Mouse (Mus musculus): Measurements from ENCODE around the gene Cd247.
"Not testable (repeated sequence)": the region's sequence is repeated elsewhere in the genome, so short reads cannot be mapped to it uniquely, and the experiment has no call there.

Gene Cd247

DNA sequence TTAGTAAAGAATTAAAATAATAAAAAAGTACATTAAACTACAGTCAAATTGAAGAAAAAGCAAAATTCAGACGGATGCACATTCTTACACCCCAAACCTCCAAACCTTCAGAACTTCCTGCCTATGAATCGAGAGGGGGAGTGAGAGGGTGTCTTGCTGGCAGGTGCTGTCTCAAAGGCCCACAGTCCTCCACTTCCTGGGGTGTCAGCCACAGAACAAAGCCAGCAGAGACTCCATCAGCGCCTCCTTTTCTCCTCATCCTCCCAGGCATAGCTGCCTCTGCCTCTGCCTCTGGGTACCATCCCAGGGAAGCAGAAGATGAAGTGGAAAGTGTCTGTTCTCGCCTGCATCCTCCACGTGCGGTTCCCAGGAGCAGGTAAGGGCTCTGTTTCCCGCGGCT, at the start of gene Cd247:
Gene Cd247 (plus strand): TSS at position 171 of the 400 bp plus-strand sequence.
- DNase-seq = no peak

DNA sequence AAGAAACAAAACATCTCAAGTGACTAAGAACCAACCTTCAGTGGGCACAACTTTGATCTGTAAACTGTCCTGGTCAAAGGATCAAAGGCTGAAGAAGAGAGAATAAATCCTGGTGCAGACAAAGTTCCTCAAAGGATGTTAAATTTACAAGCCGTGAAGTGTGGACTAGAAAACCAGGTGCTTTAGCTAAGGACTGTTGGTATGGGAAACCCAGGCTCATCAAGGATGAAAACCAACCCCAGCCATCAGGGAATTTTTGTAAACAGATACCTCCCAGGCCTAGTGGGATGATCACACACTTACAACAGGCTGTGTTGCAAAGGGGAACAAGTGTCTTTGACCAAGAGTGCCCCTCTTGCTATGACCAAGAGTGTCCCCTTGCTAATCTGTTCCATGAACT, 49.5 kb upstream of the Cd247 start:
- DNase-seq = no peak

DNA sequence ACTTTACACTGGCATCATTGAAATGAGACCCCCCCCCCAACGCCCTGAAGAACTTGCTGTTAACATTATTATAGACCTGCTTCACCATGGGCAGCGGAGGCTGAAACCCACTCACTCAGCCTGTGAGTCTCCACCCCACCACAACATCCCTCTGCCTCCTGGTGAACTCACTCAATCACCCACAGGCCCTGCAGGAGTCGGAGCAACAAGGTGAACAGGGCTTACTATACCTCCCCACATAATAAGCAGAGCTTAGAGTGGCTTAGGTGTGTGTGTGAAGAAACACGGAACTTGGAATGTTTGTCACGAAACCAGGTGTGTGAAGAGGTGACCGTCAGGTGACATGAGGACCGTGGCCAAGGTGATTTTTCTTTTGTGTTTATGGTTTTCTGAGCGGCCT, 46.5 kb upstream of the Cd247 start:
- no peak for DNase-seq

DNA sequence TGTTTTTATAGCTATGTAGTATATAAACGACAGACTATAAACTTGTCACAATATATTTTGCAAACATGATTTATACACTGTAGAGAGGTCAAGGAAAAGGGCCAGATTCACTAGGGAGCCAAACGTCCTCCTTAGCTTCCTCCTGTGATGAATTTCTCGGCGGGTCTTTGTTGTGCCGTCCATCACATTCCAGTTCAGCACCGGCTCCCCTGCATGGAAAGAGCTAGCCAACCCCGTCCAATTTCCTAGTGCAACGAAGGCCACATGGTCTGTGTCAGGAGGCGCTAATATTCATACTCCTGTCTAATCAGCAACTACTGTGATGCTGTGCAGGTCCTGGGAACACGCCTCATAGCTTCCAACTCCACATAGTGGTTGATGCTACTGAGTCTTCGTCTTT, 40.4 kb upstream of the Cd247 start:
- no peak for DNase-seq

DNA sequence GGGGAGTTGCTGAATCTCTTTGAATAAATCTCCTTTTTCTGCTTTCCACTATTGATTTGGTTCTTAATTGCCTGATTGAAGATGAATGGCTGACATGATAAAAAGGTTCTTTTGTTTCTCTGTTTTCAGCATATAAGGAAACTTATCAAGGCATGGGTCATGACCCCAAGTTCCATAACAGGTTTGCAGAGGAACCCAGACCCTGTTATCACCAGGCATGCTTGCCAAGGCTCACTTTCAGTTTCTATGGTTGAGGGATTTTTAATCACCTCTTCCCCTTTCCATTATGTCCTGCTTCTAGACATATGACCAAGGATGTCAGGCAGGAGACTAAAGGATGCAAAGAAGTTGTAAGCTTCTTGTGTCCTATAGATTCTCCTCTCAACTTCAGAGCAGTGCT, 37.3 kb upstream of the Cd247 start:
- no peak for DNase-seq

DNA sequence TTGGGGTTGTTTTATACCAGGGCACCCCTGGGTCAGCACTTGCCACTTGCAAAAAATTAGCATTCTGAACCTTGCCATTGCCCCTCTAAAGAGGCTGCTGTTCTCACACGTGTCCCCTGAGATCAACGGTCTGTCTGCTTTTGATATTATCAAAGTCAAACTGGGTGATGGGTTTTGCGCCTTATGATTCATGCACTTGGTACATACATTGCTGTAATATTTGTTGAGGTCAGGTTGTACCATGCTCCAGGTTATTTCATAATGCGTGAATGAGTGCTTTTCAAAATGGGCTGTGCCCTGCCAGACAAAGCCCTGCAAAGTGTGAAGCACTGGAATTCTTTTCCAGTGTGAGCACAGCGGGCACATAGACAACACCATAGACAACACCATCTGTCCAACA, 36.6 kb upstream of the Cd247 start:
- no peak for DNase-seq

DNA sequence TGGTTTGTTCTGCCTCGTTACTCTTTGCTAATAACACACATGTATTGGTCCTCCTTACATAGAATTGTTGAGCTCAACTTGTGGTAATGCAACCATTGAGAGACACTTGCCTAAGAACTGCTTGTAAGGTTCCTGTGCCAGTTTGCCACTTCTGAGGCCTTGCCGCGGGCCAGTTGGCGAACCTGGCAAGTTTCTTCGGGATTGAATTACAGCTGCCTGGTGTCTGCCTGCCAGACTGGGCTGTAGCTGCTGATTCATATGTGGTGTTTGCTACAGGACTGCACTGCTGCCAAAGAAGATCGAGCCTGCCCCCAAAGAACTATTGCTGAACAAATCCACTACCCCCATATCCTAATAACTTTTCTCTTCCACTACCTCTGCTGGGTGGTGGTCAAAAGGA, 34.3 kb upstream of the Cd247 start:
- DNase-seq = no peak

DNA sequence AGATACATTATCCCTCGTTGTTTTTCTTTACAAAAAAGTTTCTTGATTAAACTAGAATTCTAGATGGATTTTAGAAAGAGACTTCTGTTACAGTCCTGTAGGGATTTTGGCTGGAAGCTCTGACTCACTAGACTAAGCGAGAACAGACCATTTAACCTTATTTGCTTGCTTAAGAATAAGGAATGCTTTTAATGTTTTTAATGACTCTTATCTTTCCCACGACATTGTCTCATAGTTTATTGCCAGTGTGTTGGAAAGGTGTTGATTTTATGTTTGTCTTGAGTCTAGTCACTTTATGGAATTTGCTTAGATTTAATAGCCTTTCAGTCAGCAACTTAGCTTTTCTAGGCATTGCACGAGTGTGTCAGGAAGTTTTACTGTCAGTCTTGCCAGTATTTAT, 33.3 kb upstream of the Cd247 start:
- DNase-seq = no peak

DNA sequence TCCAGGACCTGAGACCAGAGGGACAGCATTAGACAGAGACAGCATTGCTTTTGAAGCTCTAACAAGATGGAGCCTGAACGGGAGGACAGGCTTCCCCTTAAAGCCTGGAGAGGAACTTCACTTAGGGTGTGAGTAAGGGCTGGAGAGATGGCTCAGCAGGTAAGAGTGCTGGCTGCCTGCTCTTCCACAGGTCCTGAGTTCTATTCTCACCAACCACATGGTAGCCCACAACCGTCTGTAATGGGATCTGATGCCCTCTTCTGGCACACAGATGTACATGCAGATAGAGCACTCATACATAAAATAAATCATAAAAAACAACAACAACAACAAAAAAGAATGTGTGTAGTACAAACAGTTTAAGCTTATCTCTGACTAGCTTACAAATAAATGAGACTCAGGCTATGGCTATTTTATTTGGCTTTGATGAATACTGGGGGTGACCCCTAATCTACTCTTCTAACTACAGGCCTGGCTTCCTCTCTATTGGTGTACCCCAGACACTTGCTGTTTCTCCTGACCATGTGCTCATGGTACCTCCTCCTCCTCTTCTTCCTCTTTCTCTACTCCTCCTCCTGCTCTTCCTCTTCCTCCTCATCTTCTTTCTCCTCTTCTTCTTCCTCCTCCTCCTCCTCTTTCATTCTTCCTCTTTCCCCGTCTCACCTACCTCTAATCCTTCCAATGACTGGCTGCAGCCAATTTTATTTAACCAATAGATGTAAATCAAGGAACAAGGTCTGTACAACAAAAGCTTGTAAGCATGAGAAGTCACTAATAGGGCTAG, 26.8 kb upstream of the Cd247 start:
- DNase-seq = no peak

DNA sequence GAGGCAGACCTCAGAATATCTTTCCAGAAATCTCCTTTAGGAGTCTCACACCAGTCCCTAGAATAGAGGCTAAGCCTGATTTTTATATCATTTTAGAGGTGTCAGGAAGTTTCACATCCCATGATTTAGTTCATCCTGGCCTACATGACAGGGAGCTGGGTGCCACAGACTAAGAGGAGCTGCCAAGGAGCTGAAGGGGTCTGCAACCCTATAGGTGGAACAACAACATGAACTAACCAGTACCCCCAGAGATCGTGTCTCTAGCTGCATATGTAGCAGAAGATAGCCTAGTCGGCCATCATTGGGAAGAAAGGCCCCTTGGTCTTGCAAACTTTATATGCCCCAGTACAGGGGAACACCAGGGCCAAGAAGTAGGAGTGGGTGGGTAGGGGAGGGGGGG, 26.0 kb upstream of the Cd247 start:
- DNase-seq = not testable (repeated sequence)

DNA sequence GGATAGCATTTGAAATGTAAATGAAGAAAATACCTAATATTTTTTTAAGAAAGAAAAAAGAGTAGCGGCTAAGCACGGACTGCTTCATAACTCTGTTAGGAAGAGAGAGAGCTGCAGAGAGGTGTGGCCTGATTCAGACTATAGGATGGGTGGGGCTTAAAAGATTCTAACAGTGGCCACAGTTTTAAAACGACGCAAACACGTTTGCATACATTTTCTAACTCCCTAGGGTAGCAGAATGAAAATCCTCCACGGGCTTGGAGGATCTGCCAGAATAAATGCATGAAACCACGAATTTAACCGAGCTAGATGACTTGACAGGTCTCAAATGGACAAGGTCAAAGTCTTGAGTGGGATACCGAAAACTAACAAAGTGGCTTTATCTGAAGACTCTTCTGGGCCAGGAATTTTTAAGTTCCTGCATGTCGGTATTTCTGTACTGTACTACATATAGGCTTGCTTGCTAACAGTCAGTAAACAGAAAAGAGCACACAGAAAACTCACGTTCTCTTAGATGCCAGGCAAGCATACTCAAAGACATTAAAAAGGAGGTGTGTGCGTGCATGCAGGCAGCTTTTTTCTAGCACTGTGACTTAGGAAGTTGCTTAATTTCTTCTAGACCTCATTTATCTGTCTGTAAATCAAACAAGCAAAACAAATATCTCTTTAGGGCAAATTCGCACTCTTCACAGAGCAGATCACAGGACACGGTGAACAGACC, 25.4 kb upstream of the Cd247 start:
- no peak for DNase-seq

DNA sequence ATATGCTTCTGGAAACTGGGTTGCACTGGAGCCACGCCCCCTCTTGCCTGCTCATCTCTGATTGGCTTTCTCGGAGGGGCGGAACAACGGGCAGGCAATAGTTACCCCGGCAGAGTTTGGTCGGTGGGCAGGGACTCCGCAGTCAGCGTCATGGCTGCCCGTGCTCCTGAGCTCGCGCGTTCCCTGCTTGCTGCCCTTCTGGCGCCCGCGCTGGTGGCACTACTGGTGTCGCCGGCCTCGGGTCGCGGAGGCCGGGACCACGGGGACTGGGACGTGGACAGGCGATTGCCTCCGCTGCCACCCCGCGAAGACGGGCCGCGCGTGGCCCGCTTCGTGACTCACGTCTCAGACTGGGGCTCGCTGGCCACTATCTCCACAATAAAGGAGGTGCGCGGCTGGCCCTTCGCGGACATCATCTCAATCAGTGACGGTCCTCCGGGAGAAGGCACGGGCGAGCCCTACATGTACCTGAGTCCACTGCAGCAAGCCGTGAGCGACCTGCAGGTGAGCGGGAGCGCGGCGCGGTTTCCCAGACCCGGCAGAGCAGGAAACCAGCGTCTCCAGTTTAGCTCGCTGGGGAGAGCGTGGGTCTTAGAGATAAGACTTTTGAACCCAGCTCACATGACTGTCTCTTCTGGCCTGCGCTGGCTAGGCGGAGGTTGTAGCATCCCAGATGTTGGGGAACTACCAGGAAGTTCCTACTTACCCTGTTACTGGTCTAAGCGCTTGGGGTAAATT, 24.7 kb upstream of the Cd247 start, which contains the start of gene Creg1:
Gene Creg1 (plus strand): TSS at position 112 of the 738 bp plus-strand sequence.
- peak; percentile 96 to 97 for DNase-seq

DNA sequence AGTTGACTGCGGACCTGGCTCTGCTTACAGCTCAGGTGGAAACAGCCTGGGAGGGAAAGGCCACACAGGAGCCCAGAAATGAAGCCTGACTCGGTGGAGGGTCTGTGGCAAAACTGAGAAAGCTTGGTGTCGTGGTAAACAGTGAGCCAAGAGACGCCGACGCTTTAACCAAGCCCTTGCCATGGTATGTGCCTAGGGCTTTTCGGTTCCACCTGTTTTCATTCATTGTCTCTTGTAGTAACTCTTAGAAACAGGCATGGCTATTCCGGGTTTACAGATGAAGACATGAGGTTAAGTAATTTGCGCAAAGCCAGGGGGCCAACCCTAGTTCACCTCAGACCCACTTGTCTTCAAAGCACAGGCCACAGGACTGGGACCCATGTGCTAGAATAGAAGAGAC, 23.9 kb upstream of the Cd247 start:
- no peak for DNase-seq

DNA sequence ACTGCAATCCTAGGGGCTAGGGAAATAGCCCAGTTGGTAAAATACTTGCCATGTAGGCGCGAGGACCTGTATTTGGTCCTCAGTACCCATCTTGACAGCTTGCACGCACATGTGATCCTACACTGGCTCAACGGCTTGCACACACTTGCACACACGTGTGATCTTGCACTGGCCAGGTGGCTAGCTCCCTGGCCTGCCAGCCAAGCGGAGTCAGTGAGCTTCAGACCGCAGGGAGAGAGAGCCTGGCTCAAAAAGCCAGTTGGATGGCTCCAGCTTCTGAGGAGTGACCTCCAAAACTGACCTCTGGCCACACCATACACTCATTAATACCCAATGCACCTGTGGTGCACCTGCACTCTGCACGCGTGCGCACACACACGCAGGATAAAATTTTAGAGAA, 23.4 kb upstream of the Cd247 start:
- DNase-seq = no peak

DNA sequence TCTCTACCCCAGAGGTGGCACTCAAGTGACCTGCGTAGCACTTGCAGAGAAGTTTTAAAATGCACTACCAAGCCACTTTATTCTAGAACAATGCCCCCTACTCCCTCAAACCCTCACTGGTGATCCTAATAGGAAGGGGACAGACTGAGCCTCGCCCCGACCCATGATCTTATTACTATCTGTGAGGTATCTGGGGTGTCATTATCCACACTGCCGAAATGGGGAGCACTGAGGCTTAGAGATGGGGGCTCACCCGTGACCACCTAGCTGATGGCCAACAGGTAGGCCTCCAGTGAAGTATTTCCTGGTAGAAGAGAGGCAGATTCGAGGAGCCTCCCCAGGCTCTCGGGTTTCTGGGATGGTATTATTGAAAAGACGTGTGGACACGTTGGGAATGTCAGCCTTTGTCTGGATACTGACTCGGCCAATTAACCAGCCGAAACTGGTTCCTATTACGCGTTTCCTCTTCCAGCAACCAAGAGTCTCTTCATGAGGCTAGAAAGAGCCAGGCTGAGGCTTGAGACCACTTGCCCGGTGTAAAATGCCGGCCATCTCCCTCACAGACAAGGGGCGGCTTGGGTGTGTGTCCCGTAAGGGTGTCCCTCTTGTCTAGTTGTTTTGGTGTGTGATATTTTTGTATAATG, 22.7 kb upstream of the Cd247 start:
- DNase-seq = no peak

DNA sequence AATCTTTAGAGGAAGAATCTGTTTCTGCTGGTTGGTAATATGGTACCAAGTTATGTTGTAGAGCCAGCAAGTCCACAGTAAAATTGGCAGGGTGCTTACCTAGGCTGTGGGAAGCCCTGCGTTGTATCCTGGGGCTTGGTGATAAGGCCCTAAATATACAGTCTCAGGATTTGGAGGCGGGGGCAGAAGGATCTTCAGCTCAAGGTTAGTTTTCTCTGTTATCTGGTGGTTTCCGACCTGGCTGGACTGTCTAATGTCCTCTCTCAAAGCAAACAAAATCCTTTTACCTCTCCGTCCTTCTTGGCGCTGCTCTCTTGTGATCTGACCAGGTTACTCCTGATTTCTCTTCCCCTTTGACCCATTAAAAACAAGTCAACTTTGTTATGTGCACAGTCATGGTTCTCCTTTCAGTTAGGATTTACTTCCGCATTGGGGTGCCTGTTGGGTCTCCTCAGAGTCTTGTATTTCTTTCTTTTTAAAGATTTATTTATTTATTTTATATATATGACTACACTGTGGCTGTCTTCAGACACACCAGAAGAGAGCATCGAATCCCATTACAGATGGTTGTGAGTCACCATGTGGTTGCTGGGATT, 22.1 kb upstream of the Cd247 start:
- DNase-seq = no peak

DNA sequence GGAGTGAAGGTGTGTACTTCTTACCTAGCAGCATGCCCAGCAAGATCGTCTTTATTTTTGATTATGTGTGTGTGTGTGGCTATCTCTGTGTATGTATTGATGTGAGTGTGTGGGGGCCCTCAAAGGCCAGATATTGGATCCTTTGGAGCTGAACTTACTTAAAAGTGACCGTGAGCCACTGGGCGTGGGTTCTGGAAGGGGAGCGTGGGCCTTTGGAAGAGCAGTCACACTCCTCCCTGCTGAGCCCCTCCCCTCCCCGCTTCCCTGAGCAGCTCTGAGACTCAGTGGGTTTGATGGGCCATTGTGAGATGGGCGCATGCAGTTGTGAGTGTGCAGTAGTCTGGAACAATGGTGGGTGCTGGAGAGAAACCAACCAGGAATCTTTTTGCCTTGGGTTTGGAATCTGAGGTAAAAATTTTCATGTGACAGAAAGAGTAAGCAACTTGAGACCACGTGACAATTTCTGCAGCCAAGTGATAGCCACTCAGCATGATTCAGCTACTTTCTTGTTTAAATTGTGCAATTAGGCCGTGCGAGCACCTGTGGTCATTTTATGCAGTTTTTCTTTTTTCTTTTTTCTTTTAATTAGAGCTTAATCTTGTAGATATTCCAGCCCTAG, 19.5 kb upstream of the Cd247 start:
- DNase-seq = peak; percentile 59 to 69

DNA sequence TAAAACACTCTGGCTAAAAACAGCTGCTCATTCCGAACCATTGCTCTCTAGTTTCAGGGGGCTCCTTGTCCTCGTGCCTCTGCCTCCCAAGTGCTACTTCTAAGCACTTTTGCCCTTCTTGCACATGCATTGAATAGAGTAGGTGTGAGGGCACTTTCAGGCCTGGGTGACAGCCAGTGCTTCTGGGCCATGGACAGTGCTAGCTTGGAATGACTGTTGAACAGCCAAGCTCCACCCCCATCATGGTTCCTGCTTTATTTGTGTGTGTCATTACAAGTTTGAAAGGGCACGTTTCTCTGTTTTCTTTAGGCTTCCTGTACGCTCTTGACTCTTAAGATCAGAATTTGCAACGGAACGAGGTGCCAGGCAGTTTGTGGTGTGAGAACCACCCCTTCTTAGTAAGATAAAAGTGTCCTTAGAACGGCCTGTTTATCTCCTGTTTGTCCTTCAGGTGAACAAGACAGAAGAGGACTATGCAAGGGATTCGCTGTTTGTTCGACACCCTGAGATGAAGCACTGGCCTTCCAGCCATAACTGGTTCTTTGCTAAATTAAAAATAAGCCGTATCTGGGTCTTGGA, 18.2 kb upstream of the Cd247 start:
- peak; percentile 43 to 53 for DNase-seq

DNA sequence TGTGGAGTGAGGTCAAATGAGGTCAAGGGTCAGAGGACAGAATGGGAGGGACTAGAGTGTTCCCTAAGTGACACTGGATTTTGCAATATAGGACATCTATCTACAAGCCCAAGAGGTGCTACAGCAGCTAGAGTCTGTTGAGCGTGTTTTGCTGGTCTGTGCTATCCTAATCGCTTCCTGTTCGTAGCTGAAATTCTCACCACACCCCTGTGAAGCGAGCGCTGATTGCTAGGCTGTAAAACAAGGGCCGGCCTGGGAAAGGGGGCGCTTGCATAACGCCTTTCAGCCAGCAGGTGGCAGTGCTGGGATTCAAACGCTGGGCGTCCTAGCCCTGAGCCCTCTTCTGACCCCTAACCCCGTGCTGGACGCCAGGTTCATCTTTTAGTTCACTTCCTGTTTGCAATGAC, 17.0 kb upstream of the Cd247 start:
- DNase-seq = peak; percentile 78 to 84

DNA sequence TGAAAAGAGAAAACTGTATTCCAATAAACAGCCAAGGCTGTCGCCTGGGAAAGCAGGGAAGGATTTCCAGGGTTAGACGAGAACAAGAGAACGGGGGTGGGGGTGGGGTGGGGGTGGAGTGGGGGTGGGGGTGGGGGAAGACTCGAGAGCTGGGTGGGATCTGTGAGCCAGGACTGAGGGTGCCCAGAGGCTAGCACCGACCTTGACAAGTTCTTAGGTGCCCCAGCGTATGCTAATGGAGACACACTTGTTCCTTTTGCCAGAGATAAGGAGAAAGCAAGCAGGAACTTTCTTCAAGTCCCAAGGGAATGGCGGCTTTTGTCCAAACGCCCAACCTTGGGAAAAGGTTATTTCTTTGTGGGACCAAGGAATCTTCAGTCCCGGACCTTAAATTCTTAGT, 16.5 kb upstream of the Cd247 start:
- no peak for DNase-seq

DNA sequence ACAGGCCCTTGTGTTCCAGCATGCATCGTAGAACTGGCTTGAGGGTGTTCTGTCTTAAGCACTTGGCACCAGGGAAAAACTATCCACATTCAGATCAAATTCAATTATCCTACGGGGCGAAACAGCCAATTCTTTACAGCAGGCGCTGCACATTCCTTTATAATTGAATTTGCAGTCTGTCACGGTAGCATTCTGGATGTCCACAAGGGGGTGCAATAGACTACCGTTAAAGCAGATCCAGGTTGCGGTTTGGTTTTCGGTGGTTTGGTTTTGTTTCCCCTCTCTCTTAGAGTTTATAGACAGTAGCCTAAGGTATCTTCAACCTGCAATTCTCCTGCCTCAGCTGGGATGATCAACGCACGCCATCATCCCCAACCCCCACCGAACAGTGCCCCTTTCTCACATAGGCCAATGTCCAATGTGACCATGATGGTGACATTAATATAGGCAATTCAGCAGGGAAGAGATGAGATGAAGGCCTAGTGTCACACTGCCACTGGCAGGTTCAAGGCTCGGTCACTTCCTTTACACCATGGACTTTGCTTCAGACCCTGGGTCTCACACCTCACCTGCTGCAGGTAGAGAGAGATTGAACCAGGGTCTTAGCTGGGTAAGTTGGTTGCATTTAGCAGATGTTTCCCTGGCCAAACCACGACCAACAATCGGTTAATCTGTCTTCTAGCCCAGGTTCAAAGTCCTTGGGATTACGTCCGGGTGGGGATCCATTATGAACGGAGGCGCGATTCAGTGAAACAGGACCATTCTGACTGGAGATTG, 12.8 kb upstream of the Cd247 start:
- DNase-seq = peak in 1 of 2 experiments; percentile 38

Measured in lung, adult 18-20 months (tissue).